Mouse (Mus musculus) C2C12 (cell line): ENCODE measurements at regions not wholly inside any gene's neighbourhood (a gene's known extent, or its start where the extent isn't known, plus 50 kb on each side); places are given as distances from the start of the nearest gene placed in this dataset.

Experiments
- CTCF ChIP-seq: IDR thresholded peaks from one replicate; pipeline ENCODE4 v1.5.1; 2011; ENCODE audit not compliant: control insufficient read depth, insufficient read depth, insufficient read length
- MAX ChIP-seq: IDR thresholded peaks from one replicate; pipeline ENCODE4 v1.6.1; 2011; ENCODE audit warnings: mild to moderate bottlenecking, control low read depth
- MYOD1 ChIP-seq: IDR thresholded peaks from one replicate; pipeline ENCODE4 v1.6.1; 2011; ENCODE audit warnings: low read depth; ENCODE audit not compliant: control insufficient read depth, insufficient read length
- MYOG ChIP-seq: IDR thresholded peaks from one replicate; pipeline ENCODE4 v1.6.1; 2011; ENCODE audit not compliant: control insufficient read depth, insufficient read length; ENCODE audit errors: extremely low read depth
- USF1 ChIP-seq: IDR thresholded peaks from one replicate; pipeline ENCODE4 v1.6.1; 2011; ENCODE audit warnings: low read depth, mild to moderate bottlenecking, control low read depth, moderate library complexity

DNA sequence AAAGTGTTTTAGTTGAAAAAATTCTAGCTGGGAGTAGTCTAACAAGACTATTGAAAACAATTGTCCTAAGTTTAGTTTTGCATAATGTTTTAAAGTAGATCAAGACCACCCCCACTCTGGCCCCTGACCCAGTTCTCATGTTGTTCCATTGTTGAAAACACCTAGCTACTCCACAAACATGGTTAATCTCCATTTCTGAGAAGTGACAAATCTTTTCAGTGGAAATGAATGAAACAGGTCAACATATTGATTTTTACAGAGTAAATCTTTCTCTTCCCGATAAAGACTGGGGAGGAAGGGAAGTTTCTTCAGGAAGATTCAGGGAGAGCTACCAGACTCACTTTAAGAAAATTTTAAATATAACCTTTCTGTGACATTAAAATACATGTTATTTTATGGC, 155.0 kb upstream of the Fn1 start:
- TF ChIP-seq CTCF (no peak), MAX (no peak), USF1 (no peak), MYOG (no peak), MYOD1 (no peak)
